Mouse (Mus musculus) inflammation-experienced regulatory T-cells, adult 6 months (primary cell): ENCODE results near the gene Ccp110. TPM values are rescaled to one million over a fixed set of nuclear protein-coding genes. Genes with fewer than 3 reads are reported as not detected.

ENCODE experiments used
- ATAC-seq: one replicate; pipeline ENCODE4 v1.8.0; 2017
- polyA plus RNA-seq, 3 experiments: library from polyadenylated mRNA; unstranded; fragments of 100-300 nt; shearing (Covaris generic); gene quantifications; one replicate each; pipeline ENCODE4 v1.2.1; 2017

The Ccp110 gene
- polyA plus RNA-seq, 3 experiments from 2014 or later, result 3.5 to 8.4 (median 5.1) TPM

DNA sequence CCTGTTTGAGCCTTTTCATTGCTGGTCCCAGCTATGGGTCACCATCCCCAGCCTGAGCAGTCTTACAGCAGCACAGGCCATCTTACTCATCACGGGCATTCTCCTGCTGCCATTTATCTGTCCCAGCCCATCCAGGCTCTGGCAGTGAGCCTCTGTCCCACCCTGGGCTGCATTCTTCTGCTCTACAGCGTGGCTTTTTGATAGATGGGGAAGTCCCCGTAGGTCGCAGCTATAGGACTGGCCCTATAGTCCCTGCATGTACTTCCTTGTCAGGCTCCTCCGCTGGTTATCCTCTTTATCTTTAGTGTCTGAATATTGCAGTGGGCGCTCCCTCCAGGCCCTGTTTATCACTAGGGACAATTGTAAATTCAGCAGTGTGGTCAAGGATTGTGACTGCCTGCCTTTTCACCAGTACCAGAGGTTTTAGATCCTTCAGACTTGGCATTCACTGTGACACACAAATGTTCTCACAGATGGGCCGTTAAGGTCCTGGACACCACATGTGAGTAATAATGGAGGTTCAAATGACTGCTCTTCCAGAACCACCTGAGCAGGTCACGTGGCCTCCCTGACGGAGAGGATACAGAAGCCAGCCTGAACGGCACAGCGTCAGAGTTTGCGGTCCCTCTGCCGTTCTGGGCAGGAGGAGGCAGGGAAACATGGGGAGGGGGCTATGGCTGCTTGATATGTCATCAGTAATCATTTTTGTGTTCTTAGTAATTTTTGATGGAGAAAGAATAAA, 16.7 kb downstream of the Ccp110 start:
- no peak for ATAC-seq

DNA sequence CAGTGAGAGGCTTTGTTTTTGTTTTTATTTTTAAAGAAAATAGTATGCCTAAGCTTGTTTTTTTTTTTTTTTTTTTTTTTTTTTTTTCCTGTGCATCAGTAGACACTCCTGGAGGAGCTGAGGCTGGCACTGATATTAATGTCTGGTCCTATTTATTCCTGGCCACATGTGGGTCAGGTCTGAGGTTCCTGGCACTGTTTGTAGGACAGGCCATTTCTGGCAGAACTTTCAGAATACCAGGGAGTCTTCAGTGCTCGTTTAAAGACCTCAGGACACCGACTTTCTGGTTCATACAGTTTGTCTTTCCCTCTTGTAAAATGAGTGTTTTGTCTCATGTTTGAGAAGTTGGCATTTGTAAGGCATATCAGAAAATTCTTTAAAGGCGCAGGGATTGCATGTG, 19.4 kb downstream of the Ccp110 start:
- no peak for ATAC-seq

DNA sequence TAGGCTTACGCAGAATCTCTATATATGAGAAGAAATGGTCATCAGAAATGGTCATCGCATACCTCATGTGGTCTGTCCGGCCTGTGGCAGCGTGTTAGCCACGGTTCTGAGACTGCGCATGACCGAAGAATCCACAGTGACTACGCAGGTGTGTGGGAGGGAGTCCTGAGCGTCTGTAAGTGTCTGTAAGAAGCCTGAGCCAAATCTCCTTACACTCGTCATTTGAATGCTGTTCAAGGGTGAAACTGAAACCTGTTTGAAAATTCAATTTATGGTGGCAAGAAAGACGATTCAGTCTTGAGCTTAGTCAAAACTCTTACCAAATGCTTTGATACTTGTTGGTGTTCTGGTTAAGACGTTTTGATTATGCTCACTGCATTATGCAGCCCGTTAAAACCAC, 20.9 kb downstream of the Ccp110 start:
- ATAC-seq, result peak; percentile 77

DNA sequence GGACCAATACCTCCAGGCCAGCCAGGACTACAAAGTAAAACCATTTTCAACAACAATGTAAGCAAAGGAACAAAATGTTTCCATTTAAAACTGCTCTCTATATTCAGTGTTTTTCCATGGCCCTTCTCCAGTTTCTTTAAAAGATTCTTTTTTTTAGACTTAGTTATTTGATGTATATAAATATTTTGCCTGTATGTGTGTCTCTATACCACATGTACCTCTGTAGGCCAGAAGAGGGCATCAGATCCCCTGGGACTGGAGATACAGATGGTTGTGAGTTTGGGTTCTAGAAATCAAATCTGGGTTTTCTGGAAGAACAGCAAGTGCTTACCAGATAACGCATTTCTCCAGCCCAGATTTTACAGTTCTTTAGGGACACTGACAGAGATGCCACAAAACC, 26.4 kb downstream of the Ccp110 start:
- no peak for ATAC-seq

DNA sequence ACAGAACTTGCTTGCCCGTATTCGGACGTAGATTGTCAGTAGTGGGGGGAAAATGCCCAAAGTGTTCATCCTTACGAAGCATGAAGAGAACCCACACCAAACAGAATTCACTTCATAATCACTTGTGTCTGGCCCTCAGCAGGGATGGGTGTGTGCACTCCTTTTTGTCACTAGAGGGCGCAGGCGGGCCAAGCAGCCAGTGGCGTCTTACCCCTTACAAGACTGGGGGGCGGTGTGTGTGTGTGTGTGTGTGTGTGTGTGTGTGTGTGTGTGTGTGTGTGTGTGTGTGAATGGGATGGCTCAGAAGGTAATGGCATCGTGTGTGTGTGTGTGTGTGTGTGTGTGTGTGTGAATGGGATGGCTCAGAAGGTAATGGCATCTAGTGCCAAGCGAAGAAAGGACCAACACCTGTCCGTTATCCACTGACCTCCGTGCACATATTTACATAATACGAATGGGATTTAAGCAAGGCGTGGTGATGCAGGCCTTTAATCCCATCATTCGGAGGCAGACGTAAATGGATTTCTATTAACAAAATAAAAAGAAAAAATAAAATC, 27.7 kb downstream of the Ccp110 start, which contains the start of gene Vps35l:
TSS of gene Vps35l (plus strand) at position 252 of the 557 bp plus-strand sequence.
- peak; percentile 75 for ATAC-seq

DNA sequence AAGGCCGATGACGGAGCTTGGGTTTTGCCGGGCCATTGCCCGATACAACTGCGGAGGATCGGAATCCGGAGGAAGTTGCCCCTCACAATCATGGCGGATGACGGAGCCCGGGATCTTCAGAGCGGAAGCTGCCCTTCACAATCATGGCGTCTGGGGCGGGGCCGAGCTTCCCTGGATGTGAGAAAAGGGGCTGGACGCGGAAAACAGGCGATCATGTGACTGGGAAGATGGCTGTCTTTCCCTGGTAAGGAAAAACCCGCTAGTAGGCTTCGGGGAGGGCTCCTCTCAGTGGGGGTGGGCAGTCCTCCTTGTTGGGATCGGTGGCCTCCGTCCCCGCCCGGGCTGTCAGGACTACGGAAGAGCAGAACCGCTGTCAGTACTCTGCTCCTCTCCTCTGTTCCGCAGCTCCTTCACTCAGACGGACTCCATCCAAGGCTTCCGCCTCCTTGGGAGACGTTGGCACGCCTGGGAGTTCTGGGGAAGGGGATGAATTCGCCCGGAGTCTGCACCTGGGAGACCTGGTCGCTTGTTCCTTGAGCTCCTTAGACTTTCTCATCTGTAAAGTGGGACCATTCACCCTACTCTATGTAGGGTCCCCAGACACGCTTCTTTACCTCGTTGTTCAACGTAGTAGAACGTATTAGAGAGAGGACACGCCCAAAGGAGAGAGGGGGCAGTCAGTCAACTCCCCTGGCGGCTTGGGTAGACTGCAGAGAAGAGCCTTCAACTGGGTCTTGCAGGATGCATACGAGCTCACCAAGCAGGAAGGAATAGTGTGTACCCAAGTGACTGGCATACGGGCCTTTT, 28.4 kb downstream of the Ccp110 start:
- ATAC-seq, result peak; percentile 93

DNA sequence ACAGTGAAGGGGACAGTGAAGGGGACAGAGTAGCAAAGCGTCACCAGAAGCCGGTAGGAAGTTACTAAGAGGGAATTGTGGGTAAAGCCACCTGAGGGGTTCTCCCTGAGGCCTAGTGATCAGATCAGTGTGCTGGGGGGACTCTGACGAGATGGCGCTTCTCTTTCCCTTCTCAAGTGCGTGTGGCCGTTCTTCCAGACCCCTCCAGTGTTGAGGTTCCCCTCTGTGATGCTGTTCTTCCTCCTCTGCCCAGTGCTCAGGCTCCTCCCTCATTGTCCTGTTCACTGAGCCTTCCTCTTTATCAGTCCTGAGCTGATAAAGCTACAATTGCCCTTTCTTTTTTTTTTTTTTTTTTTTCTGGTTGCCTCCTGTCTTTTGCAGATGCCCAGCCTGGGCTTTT, 29.9 kb downstream of the Ccp110 start:
- no peak for ATAC-seq

DNA sequence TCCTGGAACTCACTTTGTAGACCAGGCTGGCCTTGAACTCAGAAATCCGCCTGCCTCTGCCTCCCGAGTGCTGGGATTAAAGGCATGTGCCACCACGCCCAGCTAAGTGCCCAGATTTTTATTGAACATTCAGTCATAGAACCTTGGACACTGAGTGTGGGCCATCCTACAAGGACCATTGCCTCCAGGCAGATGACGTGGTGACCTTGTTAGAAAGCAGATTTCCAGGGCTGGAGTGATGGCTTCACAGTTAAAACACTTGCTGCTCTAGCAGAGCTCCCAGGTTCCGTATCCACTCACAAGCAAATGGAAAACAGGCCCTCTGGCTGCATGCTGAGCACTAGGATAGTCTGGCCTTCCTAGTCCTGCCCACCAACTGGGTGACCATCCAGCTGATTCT, 32.4 kb downstream of the Ccp110 start:
- ATAC-seq, result no peak

DNA sequence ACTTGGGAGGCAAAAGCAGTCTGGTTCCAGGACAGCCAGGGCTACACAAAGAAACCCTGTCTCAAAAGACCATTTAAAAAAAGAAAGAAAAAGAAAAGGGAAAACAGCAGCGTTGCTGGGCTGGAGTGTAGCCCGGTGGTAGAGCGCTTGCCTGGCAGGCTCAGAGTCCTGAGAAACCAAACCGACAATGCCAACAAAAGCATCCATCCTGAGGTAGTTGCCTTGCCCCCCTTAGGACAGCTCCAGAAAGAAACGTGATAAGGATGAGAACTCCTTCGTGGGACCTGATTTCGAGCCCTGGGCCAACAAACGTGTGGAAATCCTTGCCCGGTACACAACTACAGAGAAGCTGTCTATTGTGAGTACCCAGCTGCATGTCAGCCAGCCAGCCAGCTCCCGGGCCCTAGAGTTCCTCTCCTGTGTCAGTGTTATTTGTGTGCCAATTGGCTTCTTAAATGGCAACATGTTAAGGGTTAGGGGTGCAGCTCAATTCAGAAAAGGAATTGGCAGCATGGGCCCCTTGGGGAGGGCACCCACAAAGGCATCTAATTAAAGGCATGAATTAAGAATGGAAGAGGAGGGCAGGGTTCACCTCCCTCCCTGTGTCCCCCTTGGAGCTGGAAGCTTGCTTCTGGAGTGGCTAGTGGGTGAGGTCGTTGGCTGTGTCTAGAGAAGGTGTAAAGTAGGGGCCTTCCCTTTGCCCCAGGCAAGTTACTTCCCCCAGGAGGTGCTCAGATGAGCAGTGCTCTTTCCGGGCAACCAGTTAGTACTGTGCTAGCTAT, 35.7 kb downstream of the Ccp110 start:
- no peak for ATAC-seq

DNA sequence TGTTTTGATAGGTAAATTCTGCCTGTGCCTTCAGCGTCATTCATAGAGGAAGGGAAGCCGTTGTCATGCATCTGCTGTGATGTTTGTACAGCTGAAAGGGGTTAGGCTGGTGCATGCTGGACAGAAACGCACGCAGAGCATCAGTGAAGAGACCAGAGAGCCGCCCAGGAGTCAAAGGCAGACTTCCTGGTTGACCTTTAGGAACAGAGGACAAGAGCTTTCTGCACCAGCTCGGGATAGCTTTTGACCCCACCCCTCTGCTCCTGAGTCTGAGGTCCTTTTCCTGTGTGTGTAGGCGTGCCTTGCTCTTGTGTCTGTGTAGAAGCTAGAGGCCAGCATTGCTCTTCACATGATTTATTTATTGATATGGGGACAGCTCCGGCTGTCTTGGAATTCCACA, 37.4 kb downstream of the Ccp110 start:
- no peak for ATAC-seq

DNA sequence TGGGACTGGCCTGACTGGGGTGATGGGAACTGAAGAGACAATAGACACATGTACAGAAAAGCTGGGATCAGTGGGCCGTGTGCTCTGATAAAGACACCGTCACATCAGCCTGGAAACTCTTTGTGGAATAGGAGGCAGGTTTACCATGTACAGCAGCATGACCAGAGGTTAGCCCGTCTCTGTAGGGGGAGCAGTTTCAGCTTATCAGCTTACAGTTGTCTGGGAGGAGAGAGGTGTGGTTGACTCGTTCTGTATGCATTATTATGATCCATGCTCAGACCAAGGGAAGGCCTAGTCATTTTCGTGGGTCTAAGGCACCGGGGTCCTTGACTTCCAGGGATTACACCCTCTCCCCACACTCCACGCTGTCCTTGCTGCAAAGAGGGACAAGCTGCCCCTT, 39.3 kb downstream of the Ccp110 start:
- ATAC-seq, result no peak

DNA sequence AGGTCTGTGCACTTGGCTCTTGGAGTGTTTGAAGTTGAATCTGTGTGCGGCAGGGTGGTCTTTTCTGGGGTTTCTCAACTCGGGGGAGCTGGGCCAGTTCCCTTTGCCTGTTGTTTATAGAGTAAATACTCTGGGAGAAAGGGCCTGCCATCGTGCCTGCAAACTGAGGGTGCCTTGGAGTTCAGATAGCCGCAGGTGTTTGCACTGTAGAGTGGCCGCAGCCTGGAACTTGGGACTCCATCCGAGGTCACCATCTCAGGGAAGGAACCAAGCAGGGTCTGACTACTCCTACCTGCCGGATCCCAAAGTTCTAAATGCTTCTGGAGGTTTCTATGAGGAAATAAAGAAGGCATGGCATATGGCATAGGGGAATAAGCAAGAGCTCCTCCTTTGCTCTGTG, 43.4 kb downstream of the Ccp110 start:
- no peak for ATAC-seq

DNA sequence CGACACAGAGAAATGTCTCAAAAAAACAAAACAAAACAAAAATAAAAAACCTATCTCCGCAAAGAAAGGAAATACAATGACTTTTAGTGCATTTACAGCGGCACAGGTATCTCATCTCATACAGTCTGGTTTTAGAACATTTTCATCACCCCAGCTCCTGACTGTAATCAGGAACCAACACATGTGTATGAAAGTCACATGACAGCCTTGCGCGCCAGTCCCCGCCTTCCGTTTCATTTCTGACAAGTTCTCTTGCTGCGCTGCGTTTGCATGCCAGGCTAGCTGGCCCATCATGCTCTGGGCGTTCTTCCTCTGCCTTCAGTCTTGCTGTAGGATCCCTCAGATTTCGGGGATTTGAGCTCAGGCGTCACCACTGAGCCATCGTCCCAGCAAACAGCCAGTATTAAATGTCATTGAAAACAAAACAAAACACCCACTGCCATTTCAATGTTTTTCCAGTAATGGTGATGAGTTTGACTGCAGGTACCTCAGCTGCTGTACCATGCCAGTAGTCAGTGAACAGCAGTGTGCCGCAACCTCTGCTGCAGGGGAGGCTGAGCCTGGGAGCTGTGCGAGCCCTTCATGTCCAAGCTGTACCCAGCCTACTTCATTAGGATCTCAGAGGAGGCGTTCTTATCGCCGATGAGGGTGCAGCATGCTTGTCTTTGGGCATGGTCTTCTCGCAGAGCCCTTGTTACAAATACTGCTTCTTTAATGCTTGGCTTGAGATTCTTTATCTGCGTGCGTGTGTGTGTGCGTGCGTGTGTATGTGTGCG, 44.3 kb downstream of the Ccp110 start:
- ATAC-seq, result no peak

DNA sequence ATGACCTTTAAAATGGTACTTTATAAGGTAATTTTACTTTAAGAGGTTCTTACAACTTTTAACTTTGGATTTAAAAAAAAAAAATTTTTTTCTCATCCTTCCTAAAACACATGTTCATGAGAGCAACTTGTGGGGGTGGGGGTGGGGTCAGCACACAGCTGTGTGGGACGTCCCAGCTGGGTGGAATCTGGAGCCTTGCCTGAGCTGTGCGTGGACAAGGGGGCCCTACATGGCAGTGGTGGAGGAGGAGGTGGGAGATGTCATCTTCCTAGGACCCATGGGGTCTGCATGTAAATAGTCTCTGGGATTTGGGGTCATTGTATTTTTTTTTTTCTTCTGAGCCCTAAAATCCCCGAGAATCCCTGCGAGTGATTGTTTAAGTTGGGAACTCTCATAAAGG, 46.0 kb downstream of the Ccp110 start:
- ATAC-seq, result no peak

DNA sequence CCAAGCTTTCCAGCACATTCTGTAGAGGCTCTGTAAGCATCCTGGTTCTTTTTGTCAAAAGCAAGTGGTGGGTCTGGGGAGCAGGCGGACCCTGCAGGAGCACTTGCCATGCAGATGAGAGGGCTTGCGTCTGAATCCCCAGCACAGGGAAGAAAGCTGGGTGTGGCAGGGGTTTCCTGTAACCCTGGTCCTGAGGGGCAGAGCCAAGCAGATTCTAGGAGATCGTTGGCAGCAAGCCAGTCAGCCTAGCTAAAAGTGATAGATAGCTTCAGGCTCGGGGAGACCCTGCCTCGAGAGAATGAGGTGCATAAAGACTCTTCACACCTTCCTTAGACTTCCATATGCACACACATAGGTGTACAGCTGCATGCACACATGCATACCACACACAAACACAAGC, 47.0 kb downstream of the Ccp110 start:
- no peak for ATAC-seq

DNA sequence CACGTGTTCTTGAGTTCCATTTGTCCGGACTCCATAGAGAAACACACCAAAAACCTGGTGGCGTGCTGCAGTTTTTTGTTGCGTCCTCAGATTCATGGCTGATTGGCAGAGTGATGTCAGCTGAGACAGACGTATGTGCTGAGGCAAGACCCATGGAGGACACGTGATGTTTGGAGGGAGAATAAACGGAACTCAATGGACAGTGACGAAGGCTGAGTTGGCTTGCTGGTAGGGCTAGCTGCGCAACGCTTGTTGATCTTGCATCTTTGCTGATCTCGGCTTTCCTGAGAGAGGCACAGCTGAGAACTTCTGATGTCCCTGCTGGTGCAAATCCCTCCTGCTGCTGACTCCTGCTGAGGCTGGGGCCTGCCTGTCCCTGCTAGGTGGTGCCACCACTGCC, 51.6 kb downstream of the Ccp110 start:
- ATAC-seq, result no peak

DNA sequence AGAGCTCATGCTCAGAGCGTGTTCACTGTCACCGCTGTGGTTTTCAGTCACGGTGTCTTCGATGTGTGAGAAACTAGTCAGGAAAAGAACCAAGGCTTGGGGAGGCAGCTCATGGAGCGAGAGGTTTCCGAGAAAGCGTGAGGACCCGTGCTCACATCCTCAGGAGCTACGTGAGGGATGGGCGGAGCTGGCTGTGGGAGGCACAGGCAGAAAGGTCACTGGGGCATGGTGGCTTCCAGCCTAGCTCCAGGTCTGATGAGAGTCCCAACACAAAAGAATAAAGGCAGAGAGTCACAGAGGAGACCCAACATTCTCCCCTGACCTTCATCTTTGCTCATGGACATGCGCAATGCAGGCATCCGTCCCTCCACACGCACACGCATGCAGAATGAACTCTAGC, 52.4 kb downstream of the Ccp110 start:
- ATAC-seq, result no peak

DNA sequence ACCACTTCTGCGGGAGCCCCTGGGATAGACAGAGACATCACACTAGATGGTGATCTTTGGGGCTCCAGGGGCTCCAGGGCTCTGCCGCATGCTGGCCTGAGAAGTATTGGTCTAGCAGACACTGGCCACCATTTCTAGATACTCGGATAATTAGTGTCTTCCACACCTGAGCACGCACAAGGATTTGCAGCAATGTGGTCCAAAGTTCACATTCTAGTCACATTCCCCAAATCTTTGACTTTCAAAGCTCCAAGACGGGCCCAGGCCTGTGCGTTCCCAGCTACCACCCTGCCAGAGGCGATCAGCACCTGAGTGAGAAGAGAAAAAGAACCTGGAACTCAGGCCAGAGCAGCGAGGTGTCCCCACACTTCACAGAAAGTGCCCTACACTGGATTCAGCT, 53.3 kb downstream of the Ccp110 start:
- ATAC-seq, result no peak

DNA sequence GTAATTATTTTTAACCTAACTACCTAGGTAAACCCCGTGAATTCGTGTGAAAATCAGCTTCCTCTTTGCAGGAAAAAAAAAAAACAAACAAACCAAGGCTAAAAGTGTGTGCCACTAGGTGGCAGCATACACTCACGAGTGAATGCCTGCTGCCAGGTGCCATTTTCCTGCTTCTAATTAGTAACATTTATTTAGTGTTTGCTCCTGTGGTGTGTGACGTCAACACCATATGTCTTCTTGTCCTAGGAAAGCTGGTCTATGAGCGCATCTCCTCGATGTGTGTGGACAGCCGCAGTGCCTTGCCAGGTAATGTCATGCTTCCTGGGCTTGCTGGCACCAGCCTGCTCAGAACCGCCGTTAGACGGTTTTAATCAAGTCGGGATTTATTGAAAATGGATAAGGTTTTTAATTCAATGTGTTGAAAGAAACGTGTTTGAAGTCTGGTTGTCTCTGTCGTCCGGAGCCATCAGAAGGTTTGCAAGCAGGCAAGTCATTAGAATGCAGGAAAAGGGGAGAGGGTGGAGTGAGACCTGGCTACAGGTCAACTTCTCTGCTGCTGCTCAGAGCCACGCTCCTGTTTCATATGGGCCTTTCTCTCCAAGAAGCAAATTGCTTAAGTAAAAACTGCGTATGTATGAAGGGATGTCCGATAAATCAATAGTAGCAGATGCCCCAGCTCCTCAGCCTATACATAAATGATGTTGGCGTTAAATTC, 53.9 kb downstream of the Ccp110 start:
- ATAC-seq, result peak; percentile 56

DNA sequence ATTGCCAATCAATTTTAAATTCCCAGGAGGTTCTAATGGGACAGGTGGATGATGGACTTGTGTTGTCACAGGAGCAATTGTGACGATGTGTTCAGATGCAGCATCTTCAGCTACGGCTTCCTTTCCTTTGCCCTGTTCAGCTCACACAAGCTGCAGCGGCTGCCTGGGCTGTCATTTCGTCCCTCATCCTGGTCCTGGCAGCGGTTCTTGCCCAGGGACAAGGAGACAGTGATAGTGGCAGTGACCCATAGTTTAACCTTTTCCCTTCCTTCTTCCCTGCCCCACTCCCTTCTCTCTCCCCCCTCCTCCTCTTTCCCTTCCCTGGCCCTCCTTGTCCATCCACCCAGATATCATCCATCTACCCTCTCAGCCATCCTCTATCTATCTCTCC, 54.5 kb downstream of the Ccp110 start:
- no peak for ATAC-seq

DNA sequence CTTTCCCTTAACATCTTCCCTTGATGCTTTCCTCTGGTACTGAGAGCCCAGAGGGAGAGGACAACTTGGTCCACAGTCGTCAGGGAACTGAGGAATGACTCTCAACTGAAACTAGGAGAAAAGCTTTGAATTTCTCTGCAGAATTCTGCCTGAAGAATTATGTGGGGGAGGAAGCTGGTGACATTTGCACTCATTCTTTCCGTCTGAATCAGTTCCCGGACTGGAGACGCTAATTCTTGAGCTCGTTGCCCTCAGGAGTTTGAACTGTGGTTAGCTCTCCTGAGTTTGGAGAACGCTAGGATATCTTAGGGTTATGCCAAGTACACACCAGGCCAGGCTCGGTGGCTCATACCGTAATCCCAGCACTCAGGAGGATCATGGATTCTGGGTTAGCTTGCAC, 56.9 kb downstream of the Ccp110 start:
- no peak for ATAC-seq

DNA sequence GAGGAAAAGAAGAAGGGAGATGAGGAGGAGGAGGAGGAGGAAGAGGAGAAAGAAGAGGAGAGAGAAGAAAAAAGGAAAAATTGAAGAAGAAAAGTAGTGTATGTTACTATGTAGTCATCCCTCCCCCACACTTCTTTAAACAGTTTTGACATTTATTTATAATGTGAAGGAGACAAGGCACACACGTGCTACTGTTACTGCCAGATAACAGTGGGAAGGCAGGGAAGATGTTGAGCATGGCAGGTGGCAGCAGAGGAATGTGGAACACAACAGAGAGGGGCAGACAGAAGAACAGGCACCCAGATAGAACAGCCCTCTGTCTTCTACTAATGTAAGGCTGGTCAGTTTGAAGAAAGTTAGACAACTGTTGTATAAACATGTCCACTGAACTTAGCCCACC, 57.3 kb downstream of the Ccp110 start:
- no peak for ATAC-seq
